Mouse (Mus musculus) ovary, postnatal 36 days (tissue): ENCODE measurements around the gene Khsrp.

Experiments
- DNase-seq: peaks from one replicate; pipeline ENCODE4 v3.0.0; 2022; ENCODE audit warnings: low spot score, mixed read lengths

The Khsrp gene

DNA sequence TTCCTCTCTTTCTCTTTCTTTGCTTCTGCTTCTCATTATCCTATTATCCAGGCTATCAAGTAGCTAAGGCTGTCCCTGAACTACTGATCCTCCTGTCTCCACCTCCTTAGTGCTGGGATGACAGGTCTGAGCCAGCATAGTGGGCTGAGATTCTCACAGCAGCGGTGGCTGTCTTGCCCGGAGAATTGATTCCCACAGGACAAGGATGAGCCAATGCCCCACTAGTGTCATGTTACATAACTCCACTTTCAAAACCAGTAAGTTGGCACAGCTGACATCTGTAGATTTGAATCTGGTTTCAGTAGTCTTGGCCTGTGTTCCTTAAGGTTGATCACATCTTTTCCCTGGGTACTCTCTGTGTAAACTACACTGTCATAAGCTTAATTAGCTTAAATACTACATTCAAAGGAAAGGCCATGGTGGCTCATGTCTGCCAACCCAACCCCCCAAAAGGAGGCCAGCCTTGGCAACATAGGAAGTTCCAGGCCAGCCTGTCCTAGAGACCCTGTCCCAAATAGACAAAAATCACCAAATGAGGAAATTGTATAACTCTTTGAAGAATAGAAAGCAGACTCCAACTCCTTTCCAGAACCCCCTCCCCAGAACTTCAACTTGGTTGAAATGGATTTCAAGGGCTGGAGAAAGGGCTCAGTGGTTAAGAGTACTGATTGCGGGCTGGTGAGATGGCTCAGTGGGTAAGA is 45.1 kb downstream of the Khsrp start:
- no peak for DNase-seq

DNA sequence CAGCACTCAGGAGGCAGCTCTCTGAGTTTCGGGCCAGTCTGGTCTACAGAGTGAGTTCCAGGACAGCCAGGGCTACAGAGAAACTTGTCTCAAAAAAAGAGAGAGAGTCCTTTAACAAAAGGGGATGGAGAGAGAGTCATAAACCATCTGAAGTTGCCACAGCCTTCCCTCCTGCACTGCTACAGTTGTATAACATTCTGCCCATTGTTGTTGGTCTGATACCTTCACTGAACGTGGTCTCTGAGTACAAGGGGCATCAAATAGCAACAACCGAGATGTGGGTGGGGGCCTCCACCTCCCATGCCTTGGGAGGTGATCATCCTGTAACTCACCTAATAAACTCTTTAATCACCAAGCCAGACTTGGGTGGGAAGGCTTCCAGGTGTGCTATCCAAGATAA is 45.7 kb downstream of the Khsrp start:
- no peak for DNase-seq

GRCm38 (mm10) chr17:56984886-56985285 is 46.4 kb downstream of the Khsrp start:
- DNase-seq: no peak

- DNase-seq: no peak
Measured at GRCm38 (mm10) chr17:56982013-56982412, 49.3 kb downstream of the Khsrp start, which contains the start of gene Acer1. Acer1 (minus strand) TSS chr17:56982126.

- no peak for DNase-seq
Measured at GRCm38 (mm10) chr17:56981049-56981448, 50.3 kb downstream of the Khsrp start.

DNA sequence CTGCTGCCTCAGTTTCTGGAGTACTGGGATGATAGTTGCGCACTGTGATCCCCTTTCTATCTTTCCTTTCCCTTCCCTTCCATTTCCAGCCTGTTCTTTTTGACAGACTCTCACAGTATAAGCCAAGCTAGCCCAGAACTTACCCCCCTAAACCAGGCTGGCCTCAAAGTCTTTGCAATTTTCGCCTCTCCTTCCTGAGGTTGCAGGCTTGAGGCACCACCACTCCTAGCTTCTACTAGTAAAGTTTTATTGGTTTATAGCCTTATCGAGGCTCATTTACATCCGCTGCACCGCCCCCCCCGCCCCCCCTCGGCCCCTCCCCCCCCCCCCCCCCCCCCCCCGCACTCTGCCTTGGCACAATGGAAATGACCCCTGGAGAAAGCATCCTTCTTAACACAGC is 51.8 kb downstream of the Khsrp start:
- no peak for DNase-seq

- DNase-seq: no peak
Measured at GRCm38 (mm10) chr17:56976531-56977390, 54.6 kb downstream of the Khsrp start.

DNA sequence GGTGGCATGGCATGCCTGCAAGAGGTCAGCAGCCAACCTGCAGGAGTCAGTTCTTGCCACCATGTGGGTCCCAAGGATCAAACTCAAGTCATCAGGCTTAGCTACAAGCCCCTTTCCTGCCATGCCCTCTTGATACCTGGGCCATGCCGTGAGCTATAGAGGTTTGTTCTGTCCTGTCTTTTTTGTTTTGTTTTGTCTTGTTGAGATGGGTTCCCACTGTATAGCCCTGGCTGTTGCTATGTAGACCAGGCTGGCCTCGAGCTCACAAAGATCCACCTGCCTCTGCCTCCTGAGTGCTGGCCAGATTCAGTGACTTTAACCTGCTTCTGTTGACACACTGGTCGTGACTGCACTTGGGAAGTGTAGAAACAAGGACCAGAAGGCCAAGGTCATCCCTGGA is 55.9 kb downstream of the Khsrp start:
- DNase-seq: no peak

DNA sequence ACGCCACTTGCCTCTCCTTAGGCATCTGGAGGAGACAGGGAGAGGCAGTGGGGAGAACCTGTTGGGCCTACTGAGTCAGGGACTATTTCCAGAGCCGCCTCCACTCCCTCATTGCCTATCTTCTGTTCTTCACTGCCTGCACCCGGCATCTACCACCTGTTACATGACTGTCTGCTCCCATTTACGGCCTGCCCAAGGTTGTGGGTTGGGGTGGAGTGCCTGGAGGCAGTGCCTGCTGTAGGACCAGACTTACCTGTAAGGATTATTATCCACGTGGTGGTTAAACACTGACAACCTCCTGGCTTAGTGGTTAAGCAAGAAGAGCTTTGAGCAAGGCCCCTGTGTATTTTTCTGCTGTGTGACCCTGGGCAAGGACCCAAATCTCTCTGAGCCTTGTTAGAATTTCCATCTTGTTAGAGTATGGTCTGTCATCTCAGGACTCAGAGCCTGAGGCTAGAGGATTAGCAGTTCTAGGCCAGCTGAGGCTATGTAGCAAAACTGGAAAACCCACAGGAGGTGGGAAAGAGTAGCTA is 56.5 kb downstream of the Khsrp start:
- DNase-seq: no peak

GRCm38 (mm10) chr17:56973956-56974707 is 57.2 kb downstream of the Khsrp start:
- no peak for DNase-seq
